Mouse (Mus musculus) kidney, postnatal 0 days (tissue): Measurements from ENCODE around the gene Prss35. TPM values are rescaled to one million over a fixed set of nuclear protein-coding genes. Genes with fewer than 3 reads are reported as not detected.

Experiments
- ATAC-seq: fragments of 200-750 bp; cut with Nextera tagmentation; replicated peaks from 2 replicates; pipeline ENCODE4 v1.8.0; 2017; ENCODE audit warnings: low read depth, moderate number of reproducible peaks, moderate TSS enrichment, moderate library complexity; ENCODE audit not compliant: low FRiP score
- DNase-seq: peaks from one replicate; pipeline ENCODE4 v3.0.0-alpha.2; 2016; ENCODE audit warnings: low spot score
- H3K27ac ChIP-seq: fragments of 300-500 bp; sonication (generic); 2 replicates; pipeline ENCODE4 v1.5.1; 2014; ENCODE audit warnings: mild to moderate bottlenecking
- H3K27me3 ChIP-seq: fragments of 300-500 bp; sonication (generic); 2 replicates; pipeline ENCODE4 v1.6.1; 2014; ENCODE audit warnings: low read length, mixed read lengths; ENCODE audit not compliant: insufficient read depth
- H3K36me3 ChIP-seq: fragments of 300-500 bp; sonication (generic); 2 replicates; pipeline ENCODE4 v1.6.1; 2014; ENCODE audit warnings: low read length, mixed read lengths; ENCODE audit not compliant: insufficient read depth
- H3K4me1 ChIP-seq: fragments of 300-500 bp; sonication (generic); replicated peaks from 2 replicates; pipeline ENCODE4 v1.6.1; 2014; ENCODE audit warnings: antibody characterized with exemption, low read length, mixed read lengths; ENCODE audit not compliant: insufficient read depth
- H3K4me2 ChIP-seq: fragments of 300-500 bp; sonication (generic); 2 replicates; pipeline ENCODE4 v1.6.1; 2014; ENCODE audit warnings: mild to moderate bottlenecking, low read length, moderate library complexity, mixed read lengths
- H3K4me3 ChIP-seq: fragments of 300-500 bp; sonication (generic); replicated peaks from 2 replicates; pipeline ENCODE4 v1.5.1; 2014; ENCODE audit warnings: low read depth, low read length
- H3K9ac ChIP-seq: fragments of 300-500 bp; sonication (generic); 2 replicates; pipeline ENCODE4 v1.6.1; 2014; ENCODE audit warnings: low read depth, low read length
- H3K9me3 ChIP-seq: fragments of 300-500 bp; sonication (generic); replicated peaks from 2 replicates; pipeline ENCODE4 v1.6.1; 2016; ENCODE audit warnings: low read length, inconsistent platforms, mixed read lengths
- CTCF ChIP-seq: IDR thresholded peaks from 2 replicates; pipeline ENCODE4 v1.5.1; 2016; ENCODE audit warnings: antibody characterized with exemption, low read depth, mild to moderate bottlenecking, moderate library complexity
- WGBS: fragments of 180-500 bp; shearing (Covaris S2); extraction: QIAGEN DNeasy Blood & Tissue Kit; methylation state at CpG from one replicate; pipeline ENCODE4 v1.1.7; 2014; 5-methylcytosine and 5-hydroxymethylcytosine counted together
- polyA plus RNA-seq: library from polyadenylated mRNA; unstranded; fragments of >200 nt; fragmentation: Nextera tagmentation; extraction: Ambion mirVana; gene quantifications from 2 replicates; pipeline ENCODE4 v1.2.1, GENCODE M21; 2015

The Prss35 gene
- polyA plus RNA-seq, 1 experiment from 2014 or later: 7.1 TPM

DNA sequence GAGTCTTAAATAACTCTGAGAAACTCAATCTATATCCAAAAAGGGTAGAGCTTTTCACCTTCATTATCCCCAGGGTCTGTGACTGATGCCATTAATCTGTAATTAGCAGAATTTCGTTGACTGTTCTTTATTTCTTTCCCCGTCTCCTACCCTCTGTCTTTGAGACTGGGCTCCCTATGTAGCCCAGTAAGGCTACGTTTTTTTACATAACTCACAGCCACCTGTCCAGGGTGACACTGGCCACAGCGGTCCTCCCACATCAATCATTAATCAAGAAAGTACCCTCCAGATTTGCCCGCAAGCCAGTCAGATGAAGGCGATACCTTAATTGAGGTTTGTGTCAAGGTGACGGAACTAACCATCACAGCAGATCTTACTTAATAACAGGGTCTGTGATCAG, 55.6 kb downstream of the Prss35 start:
- H3K27ac ChIP-seq: no peak overlapping the region
- H3K9ac ChIP-seq: no peak overlapping the region
- DNase-seq (no peak), ATAC-seq (no peak; the same call in 1 of the 2 replicates)
- WGBS: 41% methylated on average over 7 of the region's 7 CpGs
- no peaks in the 10 kb centered on the region for H3K27me3 ChIP-seq
- H3K4me3 ChIP-seq: no peak overlapping the region
- no peaks in the 10 kb centered on the region for H3K9me3 ChIP-seq
- H3K4me2 ChIP-seq: 0 out of 2 replicates have a peak overlapping the region, but pooled peaks have one; percentile 18
- no peak for TF ChIP-seq CTCF
- H3K36me3 ChIP-seq: no peaks in the 10 kb centered on the region
- H3K4me1 ChIP-seq: no peaks in the 10 kb centered on the region; the same call in 1 of the 2 replicates

DNA sequence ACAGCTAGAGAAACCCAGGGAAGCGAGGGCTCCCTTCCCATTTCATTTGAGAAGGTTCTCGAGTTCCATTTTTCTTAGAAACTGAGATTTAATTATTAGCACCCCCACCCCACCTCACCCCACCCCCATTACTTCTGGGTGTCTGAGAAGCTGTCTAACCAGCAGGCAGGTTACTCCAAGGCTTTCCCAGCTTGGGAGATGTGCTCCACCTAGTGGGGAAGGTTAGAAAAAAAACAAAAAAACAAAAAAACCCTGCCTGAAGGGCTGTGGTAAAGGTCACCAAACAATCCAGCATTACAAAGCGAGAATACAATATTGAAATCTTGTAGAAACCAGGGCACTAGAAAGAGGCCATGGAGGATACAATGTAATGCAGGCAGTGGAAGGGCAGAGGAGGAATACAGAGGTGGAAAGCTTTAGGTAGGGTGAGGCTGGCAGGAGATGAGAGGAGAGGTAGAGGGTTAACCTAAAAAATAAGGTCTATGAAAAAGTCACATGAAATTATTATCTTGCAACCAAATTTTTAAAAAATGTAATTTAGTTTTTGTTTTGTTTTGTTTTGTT, 57.2 kb downstream of the Prss35 start:
- ATAC-seq (no peak; the same call in 1 of the 2 replicates), DNase-seq (peak; percentile 64)
- no peaks in the 10 kb centered on the region; the same call in 1 of the 2 replicates for H3K4me1 ChIP-seq
- no peak overlapping the region for H3K9ac ChIP-seq
- no peaks in the 10 kb centered on the region for H3K27me3 ChIP-seq
- H3K4me2 ChIP-seq: no peak overlapping the region
- no peaks in the 10 kb centered on the region for H3K36me3 ChIP-seq
- no peak overlapping the region for H3K27ac ChIP-seq
- H3K4me3 ChIP-seq: no peak overlapping the region
- peak; percentile 64 for TF ChIP-seq CTCF
- WGBS: 21% methylated on average over 3 of the region's 3 CpGs
- no peaks in the 10 kb centered on the region for H3K9me3 ChIP-seq

Other genes starting within 250 kb of the Prss35 start
- gene Pgm3, start 171.8 kb upstream of the Prss35 start, polyA plus RNA-seq: 32.6 and 35.7 TPM in 2 replicates
- gene Rwdd2a, start 171.7 kb upstream of the Prss35 start, polyA plus RNA-seq: 5.4 and 6.2 TPM in 2 replicates
- gene Me1, start 47.7 kb upstream of the Prss35 start, polyA plus RNA-seq: 21.7 and 24.4 TPM in 2 replicates
- 20.9 and 21.6 TPM in 2 replicates for gene Snap91, start 137.0 kb downstream of the Prss35 start, polyA plus RNA-seq